Mouse (Mus musculus): Measurements from ENCODE around the gene Rwdd3.

Rwdd3 gene

GRCm38 (mm10) chr3:121171243-121171871 is at the start of gene Rwdd3:
TSS of gene Rwdd3 (minus strand) at chr3:121171695.
- DNase-seq (ENCODE audit: low spot score): peak; percentile 85

GRCm38 (mm10) chr3:121217011-121217410 is 45.5 kb upstream of the Rwdd3 start:
- no peak for DNase-seq (ENCODE audit: low spot score)

GRCm38 (mm10) chr3:121213501-121213900 is 42.0 kb upstream of the Rwdd3 start:
- no peak for DNase-seq (ENCODE audit: low spot score)

- DNase-seq (ENCODE audit: low spot score): no peak
These were observed 40.7 kb upstream of the Rwdd3 start for GRCm38 (mm10) chr3:121212156-121212555.

GRCm38 (mm10) chr3:121208994-121209393 is 37.5 kb upstream of the Rwdd3 start:
- DNase-seq (ENCODE audit: low spot score): no peak

GRCm38 (mm10) chr3:121206202-121206882 is 34.8 kb upstream of the Rwdd3 start:
- DNase-seq (ENCODE audit: low spot score): no peak

GRCm38 (mm10) chr3:121202638-121203037 is 31.1 kb upstream of the Rwdd3 start:
- DNase-seq (ENCODE audit: low spot score): no peak

GRCm38 (mm10) chr3:121201012-121201747 is 29.7 kb upstream of the Rwdd3 start:
- DNase-seq (ENCODE audit: low spot score): no peak

GRCm38 (mm10) chr3:121189199-121189598 is 17.7 kb upstream of the Rwdd3 start:
- DNase-seq (ENCODE audit: low spot score): no peak

- DNase-seq (ENCODE audit: low spot score): no peak
These were observed 16.0 kb upstream of the Rwdd3 start for GRCm38 (mm10) chr3:121187510-121187909.

GRCm38 (mm10) chr3:121186925-121187324 is 15.4 kb upstream of the Rwdd3 start:
- DNase-seq (ENCODE audit: low spot score): no peak

GRCm38 (mm10) chr3:121185197-121185596 is 13.7 kb upstream of the Rwdd3 start:
- no peak for DNase-seq (ENCODE audit: low spot score)

- no peak for DNase-seq (ENCODE audit: low spot score)
These were observed 4.5 kb upstream of the Rwdd3 start for GRCm38 (mm10) chr3:121176011-121176410.

- peak; percentile 52 for DNase-seq (ENCODE audit: low spot score)
These were observed 2.9 kb upstream of the Rwdd3 start for GRCm38 (mm10) chr3:121174248-121174945.

GRCm38 (mm10) chr3:121172718-121173117 is 1.2 kb upstream of the Rwdd3 start:
- no peak for DNase-seq (ENCODE audit: low spot score)

GRCm38 (mm10) chr3:121171872-121172265 is 374 bp upstream of the Rwdd3 start:
- no peak for DNase-seq (ENCODE audit: low spot score)

- DNase-seq (ENCODE audit: low spot score): no peak
These were observed 864 bp downstream of the Rwdd3 start for GRCm38 (mm10) chr3:121170631-121171030.

- DNase-seq (ENCODE audit: low spot score): no peak
These were observed 2.2 kb downstream of the Rwdd3 start for GRCm38 (mm10) chr3:121169092-121169942.

GRCm38 (mm10) chr3:121168581-121168980 is 2.9 kb downstream of the Rwdd3 start:
- DNase-seq (ENCODE audit: low spot score): no peak

- no peak for DNase-seq (ENCODE audit: low spot score)
These were observed 8.2 kb downstream of the Rwdd3 start for GRCm38 (mm10) chr3:121163271-121163819.

- no peak for DNase-seq (ENCODE audit: low spot score)
These were observed 9.8 kb downstream of the Rwdd3 start for GRCm38 (mm10) chr3:121161661-121162060.
